Mouse (Mus musculus) kidney, postnatal 14 days (tissue): ENCODE measurements at regions not wholly inside any gene's neighbourhood (a gene's known extent, or its start where the extent isn't known, plus 50 kb on each side); places are given as distances from the start of the nearest gene placed in this dataset.

ENCODE experiments used
- DNase-seq: peaks from one replicate; pipeline ENCODE4 v3.0.0; 2022; ENCODE audit warnings: mixed read lengths

DNA sequence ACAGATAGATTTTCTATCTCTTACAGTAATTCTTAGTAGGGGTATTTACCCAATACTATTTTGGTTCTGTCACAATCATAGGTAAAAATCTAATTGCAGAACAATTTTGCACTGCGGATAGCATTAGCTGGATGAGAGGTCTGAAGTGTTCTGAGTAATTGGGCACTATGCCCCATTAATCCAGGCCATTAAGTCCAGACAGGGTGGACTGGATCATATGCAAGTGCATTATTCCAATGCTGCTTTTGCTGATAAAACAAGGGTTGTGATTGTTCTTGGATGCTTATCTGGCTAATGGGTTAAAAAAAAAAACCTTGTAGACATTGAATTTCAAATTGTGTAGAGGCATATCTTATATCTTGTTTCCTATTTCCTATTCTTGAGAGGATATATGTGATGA lies 1732.6 kb upstream of the Gm6569 start:
- DNase-seq: no peak

DNA sequence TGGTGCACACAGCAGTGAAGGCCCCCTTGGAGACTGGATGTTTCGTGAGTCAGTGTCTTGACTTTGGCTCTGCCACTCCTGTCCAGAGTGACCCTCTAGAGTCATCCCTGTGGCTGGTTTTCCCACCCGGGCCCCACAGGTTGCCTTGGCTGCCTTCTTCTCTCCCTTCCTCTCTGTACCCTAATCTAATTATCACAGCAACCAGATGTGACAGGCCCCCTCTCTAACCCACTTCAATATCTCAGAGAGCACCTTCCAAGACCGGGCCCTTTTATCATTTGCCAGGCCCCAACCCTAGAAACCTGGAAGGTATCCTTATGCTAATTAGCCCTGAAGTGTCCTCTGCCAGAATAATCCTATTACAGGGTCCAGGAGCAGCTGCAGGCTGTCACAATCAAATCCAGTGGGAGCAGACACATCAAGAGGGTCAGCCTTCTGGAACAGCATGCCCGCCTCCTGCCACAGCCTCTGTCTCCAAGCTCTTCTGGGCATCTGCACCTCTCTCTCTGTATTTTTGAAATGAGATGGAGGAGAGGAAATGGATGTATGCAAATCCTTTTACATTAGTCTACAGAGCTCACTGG lies 1728.4 kb upstream of the Gm6569 start:
- DNase-seq: no peak

DNA sequence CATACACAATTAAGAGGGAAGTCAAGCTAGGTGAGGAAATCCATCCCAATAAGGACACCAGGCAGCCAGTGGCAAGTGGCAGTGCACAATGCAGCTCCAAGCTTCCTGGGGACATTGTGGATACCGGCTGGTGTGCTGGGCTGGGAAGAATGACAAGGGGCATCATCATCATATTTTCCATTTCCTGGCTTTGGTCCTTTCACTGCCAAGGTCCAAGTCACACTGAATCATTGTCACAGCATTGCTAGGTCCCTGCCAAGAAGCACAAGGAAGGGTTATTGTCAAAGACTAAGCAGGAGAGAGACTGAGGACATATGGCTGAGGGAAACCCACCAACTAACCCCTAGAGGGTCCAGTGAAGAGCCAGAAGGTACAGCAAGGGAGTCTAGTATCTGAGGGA lies 1723.8 kb upstream of the Gm6569 start:
- DNase-seq: no peak

DNA sequence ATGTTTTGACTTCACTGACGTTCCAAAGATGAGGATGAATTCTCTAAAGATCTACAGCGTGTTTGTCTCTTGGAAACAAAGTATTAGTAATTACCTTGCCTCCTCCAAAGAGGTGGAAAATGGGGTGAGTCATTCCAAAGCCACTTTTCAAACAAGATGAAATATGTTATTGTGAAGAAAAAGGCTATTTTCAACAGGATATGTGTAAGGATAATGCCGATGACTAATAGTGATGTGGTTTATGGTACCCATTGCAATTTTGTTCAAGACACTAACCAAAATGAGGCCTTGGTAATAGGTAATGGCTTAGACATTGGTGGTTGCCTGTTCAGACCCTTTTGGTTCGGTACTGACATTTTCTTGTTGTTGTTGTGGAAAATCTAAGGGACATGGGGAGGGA lies 1717.6 kb upstream of the Gm6569 start:
- DNase-seq: no peak

DNA sequence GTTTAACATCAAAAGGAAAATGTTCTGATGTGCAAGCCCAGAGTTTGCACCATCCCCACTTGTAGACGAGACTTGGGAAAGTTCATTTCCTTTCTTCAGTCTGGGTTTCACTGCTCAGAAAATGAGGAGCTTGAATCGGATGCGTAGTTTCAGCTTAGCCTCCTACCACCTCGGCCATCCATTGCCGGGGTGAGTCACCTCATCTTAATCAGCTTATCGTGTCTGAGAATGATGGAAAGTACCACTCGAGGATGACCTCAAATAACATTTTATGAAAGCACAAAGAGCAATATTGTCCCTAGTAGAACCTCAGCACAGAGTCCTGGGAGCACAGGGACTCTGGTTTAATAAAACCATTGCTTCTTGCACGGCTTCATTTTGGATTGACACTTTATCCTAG lies 1700.1 kb upstream of the Gm6569 start:
- no peak for DNase-seq

DNA sequence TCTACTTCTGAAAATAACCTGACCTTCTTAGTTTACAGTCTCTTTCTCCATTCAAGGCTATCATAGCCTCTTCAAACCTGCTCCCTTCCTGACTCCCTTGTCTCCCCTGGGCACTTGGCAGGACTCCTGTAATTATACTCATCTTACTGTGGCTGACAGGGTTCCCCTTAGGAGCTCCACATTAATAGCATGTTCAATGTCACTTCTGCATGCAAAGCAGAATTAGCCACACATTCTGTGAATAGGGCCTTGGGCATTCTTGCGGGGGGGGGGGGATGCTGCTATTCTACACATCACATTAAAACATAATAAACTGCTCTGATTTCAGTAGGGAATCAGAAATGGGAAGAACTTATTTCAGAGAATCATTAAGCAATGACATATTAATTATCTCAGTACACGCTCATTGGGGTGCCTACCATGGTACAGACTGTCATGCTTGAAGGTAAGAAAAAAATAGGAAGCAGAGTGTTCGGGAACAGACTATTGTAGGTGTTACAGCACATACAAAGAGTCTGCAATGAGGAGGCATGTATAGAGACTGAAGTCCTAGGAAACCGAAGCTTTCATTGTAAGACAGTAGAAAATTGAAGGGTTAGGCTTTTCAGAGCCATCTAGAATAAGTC lies 1698.3 kb upstream of the Gm6569 start:
- DNase-seq: no peak

DNA sequence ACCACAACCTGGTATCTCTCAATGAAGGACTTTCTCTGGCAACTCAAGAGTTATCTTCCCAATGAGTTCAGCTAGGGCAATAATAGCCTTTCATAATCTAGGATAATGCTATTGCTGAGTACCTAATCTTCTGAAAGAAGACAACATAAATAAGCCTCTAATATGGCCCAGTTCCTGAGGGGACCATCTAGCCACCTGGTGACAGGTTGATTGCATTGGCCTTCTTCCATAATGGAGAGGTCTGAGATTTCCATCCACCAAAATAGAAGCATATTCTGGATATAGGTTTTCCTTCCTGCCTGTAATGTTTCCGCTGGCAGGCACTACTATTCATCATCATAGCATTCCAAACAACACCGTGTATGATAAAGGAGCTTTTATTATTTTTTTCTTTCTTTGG lies 1694.2 kb upstream of the Gm6569 start:
- no peak for DNase-seq

DNA sequence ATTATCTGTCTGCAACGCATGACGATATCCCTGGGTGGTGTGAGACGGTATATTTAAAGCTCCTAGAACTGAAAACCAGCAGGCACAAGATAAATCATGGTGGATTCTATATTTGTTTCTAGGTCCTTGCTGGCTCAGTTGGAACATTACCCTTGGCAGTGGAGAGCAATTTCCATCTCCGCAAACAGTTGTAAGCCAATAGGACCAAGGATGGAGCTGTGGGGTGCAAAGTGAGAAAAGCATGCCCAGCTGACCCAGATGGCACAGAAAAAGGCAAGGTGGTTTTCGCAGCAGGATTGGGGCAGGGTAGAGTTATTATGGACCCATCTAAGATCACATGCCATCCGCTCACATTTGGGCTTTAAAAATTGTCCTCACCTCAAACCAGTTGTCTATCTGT lies 1683.8 kb upstream of the Gm6569 start:
- DNase-seq: no peak

DNA sequence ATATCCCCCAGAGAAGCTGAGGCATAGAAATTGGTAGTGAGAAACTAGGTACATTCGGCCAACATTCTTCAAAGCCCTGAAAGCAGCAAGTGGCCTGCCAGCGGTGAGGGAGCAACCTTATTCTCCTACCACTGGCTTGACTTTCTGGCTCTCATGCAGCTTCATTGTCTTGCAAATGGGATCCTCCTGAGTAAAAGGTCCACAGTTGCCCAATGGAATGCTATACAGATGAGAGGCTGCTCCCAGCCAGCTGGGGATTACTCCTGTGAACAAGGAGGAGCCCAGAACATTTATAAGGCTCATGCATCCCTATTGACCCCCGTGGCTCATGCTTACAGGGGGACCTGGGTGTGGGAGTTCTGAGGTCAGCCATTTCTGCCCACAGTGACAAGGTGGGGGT lies 1675.9 kb upstream of the Gm6569 start:
- DNase-seq: no peak

DNA sequence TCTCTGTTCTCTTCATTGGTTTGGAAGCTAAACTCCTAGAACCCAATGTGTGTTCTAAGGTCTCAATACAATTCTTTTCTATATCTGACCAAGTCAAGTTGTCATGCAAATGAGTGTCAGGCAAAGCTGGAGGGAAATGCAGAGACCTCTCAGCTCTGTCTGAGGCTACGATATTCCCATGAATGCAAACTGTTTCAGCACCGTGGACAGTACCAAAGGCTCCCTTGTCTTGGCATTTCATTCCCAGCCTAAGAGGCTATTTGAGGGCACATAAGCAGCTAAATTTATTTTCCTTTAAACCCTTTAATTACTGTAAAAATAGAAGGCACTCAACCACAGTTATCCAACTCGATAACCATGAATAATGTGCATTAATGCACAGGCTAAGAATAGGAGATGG lies 1633.5 kb upstream of the Gm6569 start:
- DNase-seq: peak; percentile 6

DNA sequence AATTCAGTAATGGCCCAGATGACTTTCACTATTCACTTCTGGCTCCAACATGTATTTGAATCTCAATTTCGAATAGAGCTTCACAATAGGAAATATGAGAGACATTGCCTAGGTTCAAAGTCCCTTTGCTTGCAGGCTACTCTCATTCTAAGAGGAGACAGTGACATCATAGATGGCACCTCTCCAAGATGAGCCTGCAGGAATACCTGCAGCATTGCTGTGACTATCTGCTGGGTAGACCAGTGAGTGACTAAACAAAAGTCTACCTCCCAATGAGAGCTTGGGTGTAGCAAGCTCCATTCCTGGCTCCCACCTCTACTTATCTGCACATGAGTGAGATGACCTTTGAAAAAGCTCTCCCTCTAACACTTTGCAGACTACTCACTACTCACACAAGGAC lies 1632.6 kb upstream of the Gm6569 start:
- DNase-seq: no peak

DNA sequence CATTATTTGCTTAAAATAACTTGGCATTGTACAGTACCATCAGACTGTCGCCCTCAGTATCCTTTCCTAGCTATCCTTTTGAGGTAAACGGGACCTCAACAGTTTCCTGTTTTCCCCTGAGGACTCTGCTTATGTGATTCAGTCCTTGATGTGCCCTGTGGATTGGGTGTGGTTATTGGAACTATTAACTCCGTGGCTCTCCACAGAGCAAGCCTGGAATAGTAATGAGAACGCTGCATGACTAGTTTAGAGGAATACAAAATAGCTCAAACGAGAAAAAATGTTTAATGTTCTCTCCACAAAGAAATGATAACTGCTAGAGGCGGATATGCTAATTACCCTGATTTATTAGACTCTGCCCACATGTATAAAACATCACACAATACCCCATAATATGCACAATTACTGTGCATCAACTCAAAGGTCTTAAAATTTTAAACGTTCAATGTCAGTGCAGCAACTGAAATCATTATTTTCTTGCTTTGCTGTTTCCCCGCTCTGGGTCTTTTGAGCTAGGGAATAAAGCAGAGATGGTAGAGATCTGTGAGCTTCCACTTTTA lies 1629.0 kb upstream of the Gm6569 start:
- DNase-seq: no peak

DNA sequence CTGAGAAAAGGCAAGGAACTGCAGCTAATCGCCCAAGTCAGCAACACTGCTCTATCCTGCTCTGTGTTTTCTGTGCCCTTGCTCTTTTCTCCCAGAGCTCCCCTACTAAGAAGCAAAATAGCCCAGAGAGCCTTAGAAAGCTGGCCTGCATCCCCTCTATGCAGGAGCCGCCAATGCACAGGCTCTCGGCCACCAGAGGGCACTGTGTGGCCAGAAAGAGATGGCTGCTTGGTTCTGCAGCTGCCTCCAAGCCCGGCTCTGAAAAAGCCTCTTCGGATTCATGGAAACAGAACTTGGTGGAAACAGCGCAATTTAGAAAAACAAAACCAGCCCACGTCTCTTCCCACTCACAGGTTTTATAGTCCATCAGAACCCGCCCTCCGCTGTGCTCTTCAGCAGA lies 1628.4 kb upstream of the Gm6569 start:
- peak; percentile 53 for DNase-seq

DNA sequence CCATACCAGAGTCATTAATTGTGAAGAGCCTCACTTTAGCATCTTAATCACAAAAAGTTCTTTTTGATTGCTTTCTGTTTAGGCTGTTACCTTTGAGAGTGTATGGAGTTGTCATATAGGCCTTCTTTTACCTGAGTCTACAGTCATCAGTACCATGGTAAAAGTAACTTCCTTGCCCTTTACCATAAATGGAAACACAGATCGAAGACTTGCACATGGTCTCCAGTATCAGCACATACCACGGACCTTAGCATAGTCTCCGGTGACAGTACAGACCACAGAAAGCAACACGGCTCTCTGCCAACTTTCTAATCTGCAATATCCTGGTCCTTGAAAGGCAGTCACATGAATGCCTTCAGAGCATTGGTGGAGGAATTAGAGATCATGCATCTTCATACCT lies 1626.8 kb upstream of the Gm6569 start:
- DNase-seq: no peak

DNA sequence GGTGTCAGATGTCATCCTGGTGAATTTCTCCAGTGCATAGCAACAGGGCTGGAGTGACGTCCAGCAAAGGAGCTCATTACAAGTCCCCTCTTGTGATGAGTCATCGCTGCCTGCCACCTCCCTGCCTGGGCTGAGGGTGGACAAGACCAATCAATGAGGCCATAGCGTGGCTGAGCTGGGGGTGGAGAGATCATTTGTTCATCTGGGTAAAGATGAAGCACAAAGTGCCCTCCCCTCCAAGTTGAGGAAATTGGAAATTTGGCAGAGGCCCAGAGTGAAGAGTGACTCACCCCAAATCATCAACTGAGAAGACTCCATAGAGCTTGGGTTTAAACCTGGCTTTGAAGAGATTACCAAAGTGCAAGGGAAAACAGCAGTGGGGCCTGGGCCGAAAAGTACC lies 1626.3 kb upstream of the Gm6569 start:
- DNase-seq: no peak

DNA sequence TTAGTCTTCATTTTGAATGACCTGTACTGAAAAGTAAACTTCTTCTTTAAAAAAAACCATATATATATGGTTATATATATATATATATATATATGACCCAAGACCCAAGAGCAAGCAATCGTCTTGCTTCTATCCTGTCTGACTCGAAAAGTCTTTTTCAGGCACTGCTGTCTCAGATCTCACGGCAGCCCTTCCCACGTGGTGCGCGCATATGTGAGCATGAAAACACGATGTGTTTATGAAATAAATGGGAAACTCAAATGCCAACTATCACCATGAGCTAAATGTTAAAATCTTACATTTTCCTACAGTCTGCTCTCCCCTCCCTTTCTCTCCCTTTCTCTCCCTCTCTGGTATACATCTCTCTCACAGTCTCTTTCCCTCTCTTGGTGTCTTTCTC lies 1625.4 kb upstream of the Gm6569 start:
- no peak for DNase-seq

DNA sequence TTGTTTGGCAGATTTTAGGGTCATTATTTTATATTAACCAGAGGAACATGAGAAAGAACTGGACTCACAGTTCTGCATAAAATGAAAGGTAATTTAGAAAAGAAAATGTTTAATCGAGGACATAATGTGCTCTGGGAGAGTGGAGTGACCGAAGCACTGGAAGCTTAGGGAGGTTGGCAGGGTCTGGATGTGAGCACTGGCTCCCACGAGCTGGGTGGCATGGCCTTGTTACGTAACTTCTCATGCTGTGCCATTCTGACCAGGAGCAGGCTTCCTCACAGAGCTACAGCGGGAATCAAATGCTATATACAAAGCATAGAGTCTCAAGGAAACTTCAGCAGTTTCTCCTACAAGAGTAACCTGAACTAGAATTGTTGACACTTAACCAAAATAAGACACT lies 1616.6 kb upstream of the Gm6569 start:
- no peak for DNase-seq

DNA sequence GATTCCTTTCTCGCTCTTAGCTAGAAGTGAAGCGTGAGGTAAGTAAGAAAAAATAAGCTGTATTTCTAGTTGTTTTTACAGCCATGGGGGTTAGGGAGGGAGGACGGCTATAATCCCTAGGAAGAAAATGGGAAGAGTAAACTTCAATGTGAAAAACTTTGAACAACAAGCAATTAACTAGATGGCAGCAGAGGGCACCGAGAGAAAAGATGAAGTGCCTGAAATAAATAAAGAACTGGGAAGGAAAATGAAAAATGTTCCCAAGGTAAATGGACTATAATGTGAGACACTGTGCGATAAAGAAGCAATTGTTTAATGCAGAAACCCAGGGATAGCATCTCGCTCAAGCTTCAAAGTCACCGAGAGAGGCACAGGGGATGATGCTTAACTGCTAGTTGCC lies 1614.4 kb upstream of the Gm6569 start:
- DNase-seq: no peak

DNA sequence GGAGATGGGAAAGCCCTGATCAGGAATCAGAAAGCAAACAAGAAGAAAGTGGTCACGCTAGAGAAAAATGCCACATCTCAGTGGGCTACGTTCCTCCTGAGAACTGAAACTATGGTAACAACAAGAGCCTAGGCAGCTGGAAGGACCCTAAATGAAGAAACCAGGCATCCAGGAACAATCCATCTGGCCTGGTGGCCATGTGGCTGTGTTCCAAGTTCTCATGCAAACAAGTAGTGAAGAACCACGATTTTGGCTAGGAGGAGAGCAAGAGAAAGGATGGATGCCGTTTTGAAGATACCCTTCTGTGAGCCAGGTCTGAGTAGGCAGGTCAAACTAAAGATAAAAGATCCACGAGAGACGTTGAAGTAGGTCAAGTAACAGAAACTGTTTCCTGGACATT lies 1613.6 kb upstream of the Gm6569 start:
- DNase-seq: no peak

DNA sequence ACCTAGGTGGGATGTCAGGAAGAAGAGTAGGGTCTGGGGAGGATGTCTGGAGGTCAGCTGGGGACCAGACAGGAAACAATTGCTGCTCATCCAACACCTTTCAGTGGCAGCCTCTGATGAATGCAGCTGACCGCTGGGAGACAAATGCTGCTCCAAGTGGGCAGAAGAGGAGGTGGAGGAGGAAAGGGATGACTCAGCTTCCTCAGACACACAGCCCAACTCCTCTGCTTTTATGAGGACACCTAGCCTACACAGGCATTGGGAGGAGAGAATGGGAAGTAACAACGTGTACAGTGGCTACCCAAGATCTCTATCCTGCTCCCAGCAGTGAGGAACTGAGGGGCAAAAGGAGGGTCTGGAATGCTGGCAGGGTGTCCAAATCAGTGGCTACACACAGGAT lies 1602.0 kb upstream of the Gm6569 start:
- no peak for DNase-seq

DNA sequence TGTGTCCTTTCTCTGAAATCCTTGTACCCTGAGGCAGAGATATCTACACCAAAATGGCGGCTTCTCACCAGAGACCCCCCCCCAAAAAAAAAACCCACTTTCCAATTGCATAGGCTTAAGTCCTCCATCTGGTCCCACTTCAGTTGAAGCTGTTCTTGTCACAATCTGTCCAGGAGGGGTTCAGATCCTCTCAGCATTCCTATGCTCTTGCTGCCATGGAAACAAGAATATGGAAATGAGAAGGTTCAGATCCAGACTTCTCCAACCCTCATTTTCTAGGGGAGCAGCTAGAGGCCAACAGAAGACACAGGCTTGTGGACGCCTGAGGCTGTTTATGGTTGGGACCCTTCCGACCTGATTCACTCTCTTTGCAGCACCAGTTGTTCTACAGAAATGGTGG lies 1569.7 kb upstream of the Gm6569 start:
- DNase-seq: no peak

DNA sequence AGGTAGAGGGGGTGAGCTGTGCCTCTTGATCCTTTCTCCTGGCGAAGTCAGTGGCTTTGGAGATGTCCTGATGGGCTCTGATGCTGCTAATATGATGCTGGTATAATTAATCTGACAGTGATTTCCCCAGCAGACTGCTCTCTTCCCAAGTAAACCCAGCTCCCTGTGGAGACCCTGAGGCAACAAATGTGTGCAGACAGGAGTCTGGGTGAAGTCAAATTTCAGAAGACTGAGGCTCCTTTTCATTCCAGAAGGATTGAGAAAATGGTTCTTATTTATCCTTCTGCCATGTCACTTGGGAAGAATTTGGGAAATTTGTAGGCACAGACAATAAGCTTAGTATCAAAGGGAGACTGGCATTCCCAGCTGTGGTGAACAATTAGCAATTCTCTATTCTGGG lies 1550.5 kb upstream of the Gm6569 start:
- DNase-seq: no peak

DNA sequence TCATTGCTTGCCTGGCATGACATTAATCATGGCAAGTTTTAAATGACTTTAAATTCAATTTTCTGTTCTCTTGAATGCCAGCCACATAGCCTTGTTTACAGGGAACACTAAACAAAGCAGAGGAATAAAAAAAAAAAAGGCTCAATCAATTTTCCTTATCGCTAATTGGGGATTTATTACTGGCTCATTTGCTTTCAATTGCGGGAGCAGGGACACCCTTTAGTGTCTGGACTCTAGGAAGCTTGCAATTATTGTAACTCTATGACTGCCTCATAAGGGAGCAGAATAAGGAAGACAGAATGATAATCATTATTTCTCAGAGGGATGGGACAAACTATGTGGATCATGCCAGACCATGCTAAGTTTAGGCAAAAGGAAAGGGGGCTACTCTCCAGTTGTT lies 1537.7 kb upstream of the Gm6569 start:
- no peak for DNase-seq

DNA sequence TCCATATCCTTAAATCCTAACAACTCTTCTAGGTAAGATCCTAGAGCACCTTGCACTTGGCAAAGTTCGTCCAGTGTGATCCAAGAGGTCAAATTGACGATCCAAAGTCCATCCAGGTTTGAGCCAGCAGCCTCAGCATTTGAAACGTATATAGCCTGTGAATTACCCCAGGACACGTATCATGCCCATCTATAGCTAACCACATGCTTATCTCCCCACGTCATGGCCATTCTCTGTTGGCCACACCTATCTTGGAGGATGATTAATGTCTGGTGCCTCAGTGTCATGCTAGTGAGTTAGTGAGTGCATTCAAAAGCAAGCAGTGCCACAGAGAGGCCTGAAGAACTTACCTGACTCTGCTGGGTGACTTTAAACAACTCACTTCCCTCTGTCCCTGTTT lies 1521.9 kb upstream of the Gm6569 start:
- DNase-seq: no peak

DNA sequence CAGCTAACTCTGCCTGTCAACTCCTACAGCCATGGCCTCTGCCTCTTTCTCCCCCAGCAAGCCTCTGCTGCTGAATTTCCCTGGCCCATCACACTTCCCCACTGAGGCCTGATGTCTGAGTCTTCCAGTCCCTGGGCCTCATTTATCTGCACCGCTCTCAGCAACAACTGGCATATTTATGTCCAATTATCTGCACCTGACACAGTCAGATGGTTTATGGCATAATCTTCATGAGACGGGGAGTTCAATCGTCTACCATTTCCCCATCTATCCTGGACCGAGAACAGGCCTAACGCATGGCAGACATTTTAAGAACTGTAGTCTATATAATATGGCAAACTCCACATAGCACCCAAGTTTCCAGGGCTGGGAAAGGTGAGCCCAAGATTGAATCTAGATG lies 1512.8 kb upstream of the Gm6569 start:
- DNase-seq: no peak
